Comparison of ENCODE assay signal across 10 mouse cellular contexts in genomic region chr2:28067175-28067574, GRCm38 (mm10). TPM values are rescaled to one million over a fixed set of nuclear protein-coding genes. Genes with fewer than 3 reads are reported as not detected.
DNase-seq lines count a peak whose midpoint lies in the region; ATAC-seq lines count a peak whose summit lies in the region.
"Had no signal": no experiment of that assay in that cellular context is flagged by ENCODE, and none has a peak within 500 bp of the region (broad histone marks: within the 10 kb centered on the region; RNA-seq: fewer than 3 reads in every experiment).

No protein-coding gene starts in this region.

- no peak overlapping the region for H3K4me3 ChIP-seq in hindbrain, embryonic 15.5 days
- H3K4me3 ChIP-seq in liver, embryonic 13.5 days (replicated peaks), result no peak overlapping the region

- WGBS in hindbrain, embryonic 15.5 days, result 44% methylated on average over 6 of the region's 6 CpGs
- 84% methylated on average over 6 of the region's 6 CpGs for WGBS in liver, embryonic 13.5 days (ENCODE audit: insufficient replicate concordance)

- no peaks in the 10 kb centered on the region for H3K27me3 ChIP-seq in hindbrain, embryonic 15.5 days
- no peaks in the 10 kb centered on the region for H3K27me3 ChIP-seq in liver, embryonic 13.5 days

- no peak for ATAC-seq in hindbrain, embryonic 15.5 days (ENCODE audit: low FRiP score, low read depth)
- no peak for ATAC-seq in liver, embryonic 13.5 days (ENCODE audit: low read depth)
- no peak for ATAC-seq in granulocyte monocyte progenitor cell, adult 5-6 weeks (replicated peaks; ENCODE audit: poor library complexity, severe bottlenecking)

- no peak overlapping the region for H3K4me2 ChIP-seq in hindbrain, embryonic 15.5 days
- no peak overlapping the region for H3K4me2 ChIP-seq in liver, embryonic 13.5 days

- no peaks in the 10 kb centered on the region for H3K9me3 ChIP-seq in hindbrain, embryonic 15.5 days
- H3K9me3 ChIP-seq in liver, embryonic 13.5 days (replicated peaks), result no peaks in the 10 kb centered on the region

- peaks cover 14% of the 10 kb centered on the region for H3K4me1 ChIP-seq in hindbrain, embryonic 15.5 days (replicated peaks)
- peaks cover 76% of the 10 kb centered on the region for H3K4me1 ChIP-seq in liver, embryonic 13.5 days (replicated peaks)

- H3K9ac ChIP-seq in hindbrain, embryonic 15.5 days, result no peak overlapping the region
- H3K9ac ChIP-seq in liver, embryonic 13.5 days, result peak overlapping the region; percentile 53

- H3K36me3 ChIP-seq in hindbrain, embryonic 15.5 days, result no peaks in the 10 kb centered on the region
- no peaks in the 10 kb centered on the region for H3K36me3 ChIP-seq in liver, embryonic 13.5 days

- peak overlapping the region; percentile 53 for H3K27ac ChIP-seq in hindbrain, embryonic 15.5 days (replicated peaks)
- peak overlapping the region; percentile 97 for H3K27ac ChIP-seq in liver, embryonic 13.5 days

- peak; percentile 6 for DNase-seq in gastrocnemius, adult 18-20 months (ENCODE audit: low spot score)
- DNase-seq in gastrocnemius, postnatal 25 days, result no peak
- DNase-seq in cerebellum, adult 18-20 months, result peak; percentile 41 to 48
- no peak for DNase-seq in liver, embryonic 13.5 days
- DNase-seq in lung, postnatal 14 days, result no peak
- DNase-seq in urinary bladder, postnatal 14 days (ENCODE audit: low spot score), result no peak
- DNase-seq: adrenal gland, adult 8-10 months had no signal

RNA-seq across cellular contexts. Expression of gene Fcnb, which starts 17.5 kb away (rescaled TPM):
- total RNA-seq in gastrocnemius, adult 18-20 months (2021), result not detected
- total RNA-seq in gastrocnemius, postnatal 25 days (2021), result not detected
- polyA plus RNA-seq in hindbrain, embryonic 15.5 days (2015; fragmentation: Nextera tagmentation; extraction: Ambion mirVana), result not detected in 2 replicates
- 10.6 and 13.1 TPM in 2 replicates for polyA plus RNA-seq in liver, embryonic 13.5 days (2015; fragmentation: Nextera tagmentation; extraction: Ambion mirVana)
- total RNA-seq in granulocyte monocyte progenitor cell, adult 5-6 weeks (2014; fragmentation: Nextera tagmentation), result 24.9 and 61.5 TPM in 2 replicates
- total RNA-seq in granulocyte monocyte progenitor cell, adult 5-6 weeks (2017), result 30.0 and 32.4 TPM in 2 replicates
- total RNA-seq: adrenal gland, adult 8-10 months had no signal
- polyA plus RNA-seq: neural tube, embryonic 11.5 days had no signal

Comparison
In these comparisons a context has a peak if more than half of its experiments do, and no peak if none do; other contexts are left out.
1. DNase-seq: peak in gastrocnemius, adult 18-20 months (single experiment) and cerebellum, adult 18-20 months (2 of 2); none in gastrocnemius, postnatal 25 days (single experiment), liver, embryonic 13.5 days (single experiment), lung, postnatal 14 days (single experiment) and urinary bladder, postnatal 14 days (single experiment).
2. RNA of gene Fcnb, which starts 17.5 kb away (total RNA-seq): 24.9 to 61.5 TPM in granulocyte monocyte progenitor cell, adult 5-6 weeks; not detected in gastrocnemius, adult 18-20 months and not detected in gastrocnemius, postnatal 25 days; every median in the first group is over 10 times any median in the second.